Mouse (Mus musculus) limb, embryonic 10.5 days (tissue): ENCODE measurements at regions not wholly inside any gene's neighbourhood (a gene's known extent, or its start where the extent isn't known, plus 50 kb on each side); places are given as distances from the start of the nearest gene placed in this dataset.

Source experiments
- DNase-seq: peaks from one replicate; pipeline ENCODE4 v3.0.0-alpha.2; 2017; ENCODE audit warnings: low spot score
- H3K27ac ChIP-seq: fragments of 300-500 bp; sonication (generic); 2 replicates; pipeline ENCODE4 v1.5.1; 2016; ENCODE audit warnings: mild to moderate bottlenecking
- H3K27me3 ChIP-seq: fragments of 300-500 bp; sonication (generic); 2 replicates; pipeline ENCODE4 v1.6.1; 2016; ENCODE audit warnings: low read depth, mild to moderate bottlenecking; ENCODE audit not compliant: poor library complexity, severe bottlenecking
- H3K36me3 ChIP-seq: fragments of 300-500 bp; sonication (generic); 2 replicates; pipeline ENCODE4 v1.6.1; 2016; ENCODE audit warnings: mild to moderate bottlenecking, moderate library complexity
- H3K4me1 ChIP-seq: fragments of 300-500 bp; sonication (generic); 2 replicates; pipeline ENCODE4 v1.6.1; 2016
- H3K4me3 ChIP-seq: fragments of 300-500 bp; sonication (generic); 2 replicates; pipeline ENCODE4 v1.5.1; 2016; ENCODE audit warnings: mild to moderate bottlenecking, moderate library complexity
- H3K9me3 ChIP-seq: fragments of 300-500 bp; sonication (generic); replicated peaks from 2 replicates; pipeline ENCODE4 v1.6.1; 2016; ENCODE audit warnings: mild to moderate bottlenecking
- WGBS: fragments of 180-500 bp; shearing (Covaris S2); methylation state at CpG from one replicate; pipeline ENCODE4 v1.1.7; 2016; 5-methylcytosine and 5-hydroxymethylcytosine counted together

- Histone ChIP-seq H3K27me3 (no peaks in the 10 kb centered on the region), H3K4me3 (no peak overlapping the region), H3K27ac (no peak overlapping the region), H3K9me3 (no peaks in the 10 kb centered on the region), H3K4me1 (no peaks in the 10 kb centered on the region), H3K36me3 (no peaks in the 10 kb centered on the region)
- WGBS: 87% methylated on average over 5 of the region's 5 CpGs
- no peak for DNase-seq
Measured at GRCm38 (mm10) chr11:63812146-63812545, 109.9 kb downstream of the Hs3st3b1 start.

- H3K9me3 ChIP-seq: no peaks in the 10 kb centered on the region
- 82% methylated on average over 4 of the region's 4 CpGs for WGBS
- no peak overlapping the region for H3K4me3 ChIP-seq
- DNase-seq: no peak
- no peak overlapping the region for H3K27ac ChIP-seq
- H3K27me3 ChIP-seq: no peaks in the 10 kb centered on the region
- H3K4me1 ChIP-seq: 0 out of 2 replicates have a peak, but pooled peaks cover 3% of the 10 kb centered on the region
- no peaks in the 10 kb centered on the region for H3K36me3 ChIP-seq
Measured at GRCm38 (mm10) chr11:63822847-63823246, 99.2 kb downstream of the Hs3st3b1 start.

- DNase-seq: no peak
- H3K4me1 ChIP-seq: peaks cover 11% of the 10 kb centered on the region
- no peak overlapping the region for H3K27ac ChIP-seq
- H3K9me3 ChIP-seq: no peaks in the 10 kb centered on the region
- H3K36me3 ChIP-seq: no peaks in the 10 kb centered on the region
- H3K4me3 ChIP-seq: no peak overlapping the region
- 88% methylated on average over 6 of the region's 6 CpGs for WGBS
- no peaks in the 10 kb centered on the region for H3K27me3 ChIP-seq
Measured at GRCm38 (mm10) chr11:63827271-63827762, 94.8 kb downstream of the Hs3st3b1 start.

- WGBS: 94% methylated on average over 3 of the region's 3 CpGs
- no peak overlapping the region for H3K4me3 ChIP-seq
- no peak for DNase-seq
Measured at GRCm38 (mm10) chr11:63833480-63833879, 88.6 kb downstream of the Hs3st3b1 start.

GRCm38 (mm10) chr11:63834140-63834539 is 88.0 kb downstream of the Hs3st3b1 start:
- DNase-seq: no peak
- H3K36me3 ChIP-seq: no peaks in the 10 kb centered on the region
- H3K27me3 ChIP-seq: 0 out of 2 replicates have a peak, but pooled peaks cover 3% of the 10 kb centered on the region
- H3K9me3 ChIP-seq: no peaks in the 10 kb centered on the region
- no peak overlapping the region for H3K4me3 ChIP-seq
- H3K27ac ChIP-seq: no peak overlapping the region
- H3K4me1 ChIP-seq: peaks cover 8% of the 10 kb centered on the region
- WGBS: 58% methylated on average over 4 of the region's 4 CpGs

More at GRCm38 (mm10) chr11:63833480-63833879, 88.6 kb downstream of the Hs3st3b1 start:
- Histone ChIP-seq H3K36me3 (no peaks in the 10 kb centered on the region), H3K9me3 (no peaks in the 10 kb centered on the region), H3K4me1 (peaks cover 8% of the 10 kb centered on the region), H3K27ac (no peak overlapping the region), H3K27me3 (0 out of 2 replicates have a peak, but pooled peaks cover 3% of the 10 kb centered on the region)

- H3K36me3 ChIP-seq: no peaks in the 10 kb centered on the region
- H3K27ac ChIP-seq: no peak overlapping the region
- no peak overlapping the region for H3K4me3 ChIP-seq
- H3K27me3 ChIP-seq: 0 out of 2 replicates have a peak, but pooled peaks cover 3% of the 10 kb centered on the region
- H3K9me3 ChIP-seq: no peaks in the 10 kb centered on the region
- no peak for DNase-seq
- H3K4me1 ChIP-seq: peaks cover 8% of the 10 kb centered on the region
- WGBS: 74% methylated on average over 7 of the region's 7 CpGs
Measured at GRCm38 (mm10) chr11:63834631-63835030, 87.5 kb downstream of the Hs3st3b1 start.
